Mouse (Mus musculus): ENCODE measurements around the gene Sergef. TPM values are rescaled to one million over a fixed set of nuclear protein-coding genes. Genes with fewer than 3 reads are reported as not detected.
A peak's percentile ranks its signal among the peaks of the same experiment; 100 is the strongest.

Gene Sergef
- total and polyA plus RNA-seq, 3 experiments: 2.9 to 5.1 (median 3.6) TPM

DNA sequence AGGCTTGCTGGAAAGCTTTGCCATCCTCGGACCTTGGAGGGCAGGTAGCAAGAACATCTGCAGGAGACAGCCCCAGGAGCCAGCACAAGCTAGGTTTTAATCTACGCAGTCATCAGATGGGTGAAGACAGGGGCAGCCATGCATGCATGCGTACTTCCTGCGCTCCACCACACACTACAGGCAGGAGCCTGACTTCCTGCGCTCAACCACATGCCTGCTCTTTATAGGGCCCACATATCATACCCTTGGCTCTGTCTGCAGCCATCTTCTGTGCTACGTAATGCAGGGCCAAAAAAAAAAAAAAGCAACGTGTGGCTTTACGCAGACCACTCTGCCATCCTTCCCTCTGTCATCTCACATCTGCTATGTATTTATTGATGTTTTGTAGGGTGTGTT, 32.6 kb downstream of the Sergef start:
- WGBS: 63% methylated on average over 8 of the region's 8 CpGs
- no peaks in the 10 kb centered on the region for H3K27me3 ChIP-seq (ENCODE audit: control insufficient read depth, insufficient read depth, low read length)
- TF ChIP-seq EP300 (IDR thresholded peaks at IDR 0.05; ENCODE audit: insufficient read depth, low read depth, low read length) (no peak), CTCF (IDR thresholded peaks at IDR 0.05) (no peak), POLR2A (IDR thresholded peaks at IDR 0.05; ENCODE audit: insufficient read depth, low read depth, low read length) (no peak)
- H3K36me3 ChIP-seq (ENCODE audit: control insufficient read depth, insufficient read depth, low read length): no peaks in the 10 kb centered on the region
- peak in 1 of 2 experiments; percentile 33 for DNase-seq
- H3K4me1 ChIP-seq (ENCODE audit: control insufficient read depth, insufficient read depth, low read length): no peaks in the 10 kb centered on the region; the same call in 1 of the 2 replicates
- H3K4me3 ChIP-seq: no peak overlapping the region
- H3K9ac ChIP-seq (ENCODE audit: low read depth, low read length): no peak overlapping the region
- no peak overlapping the region for H3K27ac ChIP-seq
- H3K79me2 ChIP-seq (replicated peaks; ENCODE audit: control insufficient read depth, insufficient read depth, low read length): no peaks in the 10 kb centered on the region
- intact Hi-C loops (cut with DNase I): loop anchor here (2.0 to 5.0 kb wide), 3 partner anchors 50 to 510 kb away; no protein-coding TSS in a partner anchor

DNA sequence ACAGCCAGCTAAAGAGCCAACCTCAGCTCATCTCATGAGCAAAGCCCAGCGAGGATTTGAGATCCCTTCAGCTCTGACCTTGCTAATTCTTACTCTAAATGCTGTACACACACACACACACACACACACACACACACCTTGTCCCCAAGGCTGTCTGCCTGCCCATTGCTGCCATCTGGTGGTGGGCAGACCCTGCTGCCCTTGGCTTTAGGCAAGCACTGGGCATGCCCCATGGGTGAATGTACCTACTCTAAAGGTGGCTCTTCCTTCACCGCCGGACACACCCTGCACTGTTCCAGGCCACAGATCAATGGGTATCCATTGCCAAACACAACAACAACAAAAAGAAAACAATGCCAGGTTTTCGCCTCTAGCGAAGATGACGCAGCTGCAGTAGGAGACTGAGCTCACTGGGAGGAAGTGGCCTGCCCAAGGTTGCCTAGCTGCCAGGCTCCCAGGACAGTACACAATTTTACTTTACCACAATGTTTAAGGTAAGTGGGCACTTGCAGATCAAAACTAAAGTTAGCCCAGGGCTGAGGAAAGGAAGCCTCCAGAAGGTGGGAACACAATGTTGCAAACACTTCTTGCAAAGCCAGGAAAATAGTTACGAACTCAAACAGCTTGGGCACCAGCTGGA, 33.1 kb downstream of the Sergef start:
- no peak overlapping the region for H3K4me3 ChIP-seq
- no peaks in the 10 kb centered on the region for H3K4me1 ChIP-seq (ENCODE audit: control insufficient read depth, insufficient read depth, low read length)
- no peak overlapping the region for H3K9ac ChIP-seq (ENCODE audit: low read depth, low read length)
- H3K79me2 ChIP-seq (replicated peaks; ENCODE audit: control insufficient read depth, insufficient read depth, low read length): no peaks in the 10 kb centered on the region
- 80% methylated on average over 7 of the region's 7 CpGs for WGBS
- DNase-seq: peak; percentile 72 to 73
- no peaks in the 10 kb centered on the region for H3K27me3 ChIP-seq (ENCODE audit: control insufficient read depth, insufficient read depth, low read length)
- no peak overlapping the region for H3K27ac ChIP-seq
- intact Hi-C loops (cut with DNase I): loop anchor here (1.0 to 5.0 kb wide), 4 partner anchors 49 to 509 kb away; no protein-coding TSS in a partner anchor
- H3K36me3 ChIP-seq (ENCODE audit: control insufficient read depth, insufficient read depth, low read length): no peaks in the 10 kb centered on the region
- TF ChIP-seq CTCF (IDR thresholded peaks at IDR 0.05): peak; percentile 84
- no peak for TF ChIP-seq EP300 (IDR thresholded peaks at IDR 0.05; ENCODE audit: insufficient read depth, low read depth, low read length)

DNA sequence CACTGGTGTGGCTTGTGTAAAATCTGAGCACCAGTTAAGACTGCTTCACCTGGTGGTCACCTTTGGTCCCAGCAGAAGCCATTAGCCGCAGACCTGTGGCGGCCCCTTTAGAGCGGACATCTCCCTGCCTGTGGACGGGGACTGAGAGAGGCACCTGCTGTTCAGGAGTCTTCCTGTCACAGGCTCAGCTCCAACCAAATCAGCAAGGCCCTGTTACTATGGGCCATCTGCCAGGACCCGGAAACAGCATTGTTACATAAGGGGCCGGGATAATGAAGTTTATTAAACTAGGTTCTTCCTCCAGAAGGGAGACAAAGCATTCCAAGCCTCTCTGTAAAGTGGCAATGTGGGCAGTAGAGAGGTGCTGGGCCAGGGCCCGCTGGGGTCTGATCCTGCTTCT, 36.6 kb downstream of the Sergef start:
- no peak overlapping the region for H3K9ac ChIP-seq (ENCODE audit: low read depth, low read length)
- no peaks in the 10 kb centered on the region for H3K79me2 ChIP-seq (replicated peaks; ENCODE audit: control insufficient read depth, insufficient read depth, low read length)
- 64% methylated on average over 7 of the region's 7 CpGs for WGBS
- no peaks in the 10 kb centered on the region for H3K36me3 ChIP-seq (ENCODE audit: control insufficient read depth, insufficient read depth, low read length)
- no peaks in the 10 kb centered on the region for H3K4me1 ChIP-seq (ENCODE audit: control insufficient read depth, insufficient read depth, low read length)
- no peaks in the 10 kb centered on the region for H3K27me3 ChIP-seq (ENCODE audit: control insufficient read depth, insufficient read depth, low read length)
- no peak overlapping the region for H3K27ac ChIP-seq
- peak; percentile 31 to 36 for DNase-seq
- no peak for TF ChIP-seq EP300 (IDR thresholded peaks at IDR 0.05; ENCODE audit: insufficient read depth, low read depth, low read length)
- TF ChIP-seq POLR2A (IDR thresholded peaks at IDR 0.05; ENCODE audit: insufficient read depth, low read depth, low read length): no peak
- intact Hi-C loops (cut with DNase I): no loop called here
- no peak overlapping the region for H3K4me3 ChIP-seq

DNA sequence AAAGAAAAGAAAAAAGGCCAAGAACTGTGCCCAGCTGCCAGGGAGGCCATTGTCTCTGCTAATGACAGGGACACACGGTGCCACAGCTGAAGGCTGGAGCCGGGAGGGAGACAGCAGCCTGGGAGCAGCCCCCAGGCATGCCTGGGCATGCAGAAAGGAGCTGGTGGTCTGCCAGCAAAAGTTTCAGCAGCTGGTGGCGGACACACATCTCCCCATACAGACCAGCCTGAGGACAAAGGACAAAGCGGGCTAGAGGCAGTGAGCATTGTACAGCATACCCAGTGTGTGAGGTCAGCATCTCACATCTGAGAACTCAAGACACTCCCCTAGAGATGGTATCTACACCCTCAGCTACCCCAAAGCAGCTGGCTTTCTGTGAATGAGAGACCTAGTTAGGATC, 37.5 kb downstream of the Sergef start:
- Histone ChIP-seq H3K36me3 (ENCODE audit: control insufficient read depth, insufficient read depth, low read length) (no peaks in the 10 kb centered on the region), H3K27me3 (ENCODE audit: control insufficient read depth, insufficient read depth, low read length) (no peaks in the 10 kb centered on the region), H3K4me3 (no peak overlapping the region), H3K9ac (ENCODE audit: low read depth, low read length) (no peak overlapping the region), H3K79me2 (replicated peaks; ENCODE audit: control insufficient read depth, insufficient read depth, low read length) (no peaks in the 10 kb centered on the region), H3K4me1 (ENCODE audit: control insufficient read depth, insufficient read depth, low read length) (no peaks in the 10 kb centered on the region), H3K27ac (no peak overlapping the region)
- 68% methylated on average over 4 of the region's 4 CpGs for WGBS
- DNase-seq: no peak
- TF ChIP-seq POLR2A (IDR thresholded peaks at IDR 0.05; ENCODE audit: insufficient read depth, low read depth, low read length) (no peak), CTCF (IDR thresholded peaks at IDR 0.05) (no peak), EP300 (IDR thresholded peaks at IDR 0.05; ENCODE audit: insufficient read depth, low read depth, low read length) (no peak)
- intact Hi-C loops (cut with DNase I): no loop called here

DNA sequence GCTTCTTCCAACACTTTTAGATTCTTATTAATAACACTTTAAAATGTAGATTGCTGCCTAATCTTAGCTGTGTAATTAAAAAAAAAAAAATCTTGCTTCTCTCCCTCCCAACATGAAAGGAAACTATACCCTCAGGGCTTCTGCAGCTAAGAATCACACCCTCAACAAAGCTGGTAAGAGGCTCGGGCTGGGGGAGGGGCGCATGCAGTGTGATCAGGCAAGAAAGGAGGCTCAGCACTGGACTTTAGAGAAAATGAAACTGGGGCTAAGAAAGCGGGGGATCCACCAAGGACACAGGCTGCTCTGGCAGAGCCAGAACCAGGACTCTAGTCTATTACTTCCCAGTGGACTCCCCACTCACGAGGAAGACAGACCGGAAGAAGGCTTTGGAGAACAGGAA, 38.5 kb downstream of the Sergef start:
- Histone ChIP-seq H3K4me1 (ENCODE audit: control insufficient read depth, insufficient read depth, low read length) (no peaks in the 10 kb centered on the region), H3K4me3 (no peak overlapping the region), H3K79me2 (replicated peaks; ENCODE audit: control insufficient read depth, insufficient read depth, low read length) (no peaks in the 10 kb centered on the region), H3K9ac (ENCODE audit: low read depth, low read length) (no peak overlapping the region), H3K36me3 (ENCODE audit: control insufficient read depth, insufficient read depth, low read length) (no peaks in the 10 kb centered on the region), H3K27me3 (ENCODE audit: control insufficient read depth, insufficient read depth, low read length) (no peaks in the 10 kb centered on the region), H3K27ac (no peak overlapping the region)
- intact Hi-C loops (cut with DNase I): no loop called here
- WGBS: 59% methylated on average over 5 of the region's 5 CpGs
- TF ChIP-seq POLR2A (IDR thresholded peaks at IDR 0.05; ENCODE audit: insufficient read depth, low read depth, low read length) (no peak), CTCF (IDR thresholded peaks at IDR 0.05) (no peak), EP300 (IDR thresholded peaks at IDR 0.05; ENCODE audit: insufficient read depth, low read depth, low read length) (no peak)
- no peak for DNase-seq

DNA sequence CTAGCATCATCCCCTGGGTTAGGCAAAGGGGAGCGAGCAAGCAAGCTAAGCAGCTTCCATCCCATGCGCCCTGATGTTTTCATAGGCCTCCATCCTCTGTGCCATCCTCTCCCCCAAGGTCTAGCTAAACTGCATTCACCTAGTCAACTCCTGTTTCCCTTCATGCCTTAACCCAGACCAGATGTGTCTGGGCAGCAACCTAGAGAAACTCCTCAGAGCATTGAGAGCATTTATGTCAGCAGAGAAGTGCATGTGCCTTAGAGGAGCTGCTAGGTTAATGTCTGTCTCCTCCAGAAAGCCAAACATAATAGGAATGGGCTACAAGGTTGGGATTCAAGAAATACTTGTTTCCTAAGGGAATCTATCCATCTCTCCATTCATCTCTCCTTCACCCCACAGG, 42.6 kb downstream of the Sergef start:
- Histone ChIP-seq H3K9ac (ENCODE audit: low read depth, low read length) (no peak overlapping the region), H3K4me3 (no peak overlapping the region), H3K36me3 (ENCODE audit: control insufficient read depth, insufficient read depth, low read length) (no peaks in the 10 kb centered on the region), H3K27ac (no peak overlapping the region), H3K79me2 (replicated peaks; ENCODE audit: control insufficient read depth, insufficient read depth, low read length) (no peaks in the 10 kb centered on the region), H3K4me1 (ENCODE audit: control insufficient read depth, insufficient read depth, low read length) (no peaks in the 10 kb centered on the region), H3K27me3 (ENCODE audit: control insufficient read depth, insufficient read depth, low read length) (no peaks in the 10 kb centered on the region)
- no peak for TF ChIP-seq CTCF (IDR thresholded peaks at IDR 0.05)
- WGBS: 100% methylated on average over 2 of the region's 2 CpGs
- DNase-seq: no peak
- intact Hi-C loops (cut with DNase I): no loop called here
